Mouse (Mus musculus) urinary bladder, adult 18-20 months (tissue): Measurements from ENCODE around the gene Tspan15.

Experiments used
- DNase-seq, 2 experiments: peaks; one replicate each; pipeline ENCODE4 v3.0.0; 2022; ENCODE audit warnings: low spot score in 2 of 2, mixed read lengths in 2 of 2

The Tspan15 gene

GRCm38 (mm10) chr10:62231395-62231732, 313 bp upstream of the Tspan15 start:
- no peak for DNase-seq

GRCm38 (mm10) chr10:62228126-62228525, 2.9 kb downstream of the Tspan15 start:
- DNase-seq: no peak

- DNase-seq: no peak
Measured at GRCm38 (mm10) chr10:62225839-62226238, 5.2 kb downstream of the Tspan15 start.

- no peak for DNase-seq
Measured at GRCm38 (mm10) chr10:62224231-62224630, 6.8 kb downstream of the Tspan15 start.

GRCm38 (mm10) chr10:62222777-62223176, 8.3 kb downstream of the Tspan15 start:
- DNase-seq: peak in 1 of 2 experiments; percentile 55

GRCm38 (mm10) chr10:62221647-62222046, 9.4 kb downstream of the Tspan15 start:
- DNase-seq: peak in 1 of 2 experiments; percentile 43

GRCm38 (mm10) chr10:62220732-62221514, 10.1 kb downstream of the Tspan15 start:
- no peak for DNase-seq

GRCm38 (mm10) chr10:62218789-62219172, 12.3 kb downstream of the Tspan15 start:
- no peak for DNase-seq

GRCm38 (mm10) chr10:62218044-62218788, 12.8 kb downstream of the Tspan15 start:
- no peak for DNase-seq

GRCm38 (mm10) chr10:62217196-62217595, 13.9 kb downstream of the Tspan15 start:
- no peak for DNase-seq

GRCm38 (mm10) chr10:62216595-62216994, 14.5 kb downstream of the Tspan15 start:
- DNase-seq: no peak

- DNase-seq: no peak
Measured at GRCm38 (mm10) chr10:62215633-62216032, 15.4 kb downstream of the Tspan15 start.

- DNase-seq: no peak
Measured at GRCm38 (mm10) chr10:62215169-62215616, 15.9 kb downstream of the Tspan15 start.

- DNase-seq: no peak
Measured at GRCm38 (mm10) chr10:62211310-62211709, 19.7 kb downstream of the Tspan15 start.

- no peak for DNase-seq
Measured at GRCm38 (mm10) chr10:62208241-62208896, 22.7 kb downstream of the Tspan15 start.

GRCm38 (mm10) chr10:62202574-62202973, 28.5 kb downstream of the Tspan15 start:
- no peak for DNase-seq

GRCm38 (mm10) chr10:62198891-62199290, 32.2 kb downstream of the Tspan15 start:
- no peak for DNase-seq

GRCm38 (mm10) chr10:62197403-62197802, 33.6 kb downstream of the Tspan15 start:
- no peak for DNase-seq

- DNase-seq: no peak
Measured at GRCm38 (mm10) chr10:62195376-62195775, 35.7 kb downstream of the Tspan15 start.

GRCm38 (mm10) chr10:62194946-62195345, 36.1 kb downstream of the Tspan15 start:
- no peak for DNase-seq

GRCm38 (mm10) chr10:62194461-62194860, 36.6 kb downstream of the Tspan15 start:
- DNase-seq: no peak

- no peak for DNase-seq
Measured at GRCm38 (mm10) chr10:62194043-62194442, 37.0 kb downstream of the Tspan15 start.
